In the genomic region with DNA sequence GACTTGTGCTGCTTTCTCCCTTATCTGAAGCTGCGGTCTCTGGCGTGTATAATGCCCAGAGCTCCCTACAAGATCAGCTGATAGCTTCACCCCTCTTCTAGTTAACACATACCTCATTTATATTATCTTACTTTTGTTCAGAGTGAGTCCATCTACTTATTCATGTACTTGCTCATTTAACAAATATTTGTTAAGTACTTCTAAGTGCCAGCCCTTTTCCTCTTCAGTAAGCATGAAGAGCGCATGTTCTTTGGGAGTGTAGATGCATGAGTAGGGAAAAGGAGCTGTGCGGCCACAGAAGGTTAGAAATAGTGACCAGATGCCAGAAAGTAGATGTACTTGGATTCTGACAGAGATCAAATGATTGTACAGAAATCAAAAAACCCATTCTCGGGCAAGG, we compare ENCODE assay signal across 23 mouse cellular contexts.
"Had no signal": no experiment of that assay in that cellular context is flagged by ENCODE, and none has a peak within 500 bp of the region (broad histone marks: within the 10 kb centered on the region; RNA-seq: fewer than 3 reads in every experiment).

No protein-coding gene starts in this region.

- H3K27me3 ChIP-seq: heart, embryonic 12.5 days; hindbrain, embryonic 13.5 days; hindbrain, embryonic 15.5 days; kidney, embryonic 15.5 days; limb, embryonic 13.5 days; limb, embryonic 15.5 days had no signal

- H3K4me1 ChIP-seq: heart, embryonic 12.5 days; hindbrain, embryonic 13.5 days; hindbrain, embryonic 15.5 days; limb, embryonic 13.5 days; limb, embryonic 15.5 days had no signal

- H3K36me3 ChIP-seq: heart, embryonic 12.5 days; hindbrain, embryonic 13.5 days; hindbrain, embryonic 15.5 days; kidney, embryonic 15.5 days; limb, embryonic 13.5 days had no signal

- H3K9me3 ChIP-seq: heart, embryonic 12.5 days; hindbrain, embryonic 13.5 days; hindbrain, embryonic 15.5 days; kidney, embryonic 15.5 days; limb, embryonic 13.5 days; limb, embryonic 15.5 days had no signal

- ATAC-seq: forebrain, postnatal 0 days; hindbrain, postnatal 0 days; intestine, embryonic 16.5 days had no signal

- H3K4me3 ChIP-seq: heart, embryonic 12.5 days; hindbrain, embryonic 13.5 days; hindbrain, embryonic 15.5 days; kidney, embryonic 15.5 days; limb, embryonic 13.5 days; limb, embryonic 15.5 days had no signal

- DNase-seq: forebrain, postnatal 0 days; gastrocnemius, postnatal 14 days; gastrocnemius, postnatal 36 days; heart, adult 18-20 months; heart, postnatal 14 days; heart, postnatal 36 days; kidney, adult 11 months; kidney, adult 2 months; kidney, adult 9 months; kidney, postnatal 14 days; kidney, postnatal 36 days; layer of hippocampus, adult 9-11 months; layer of hippocampus, postnatal 36 days; left cerebral cortex, postnatal 4 days had no signal

- H3K27ac ChIP-seq: hindbrain, embryonic 13.5 days; hindbrain, embryonic 15.5 days; hindbrain, postnatal 0 days; kidney, embryonic 15.5 days; kidney, postnatal 0 days; limb, embryonic 13.5 days; limb, embryonic 15.5 days had no signal

- H3K4me2 ChIP-seq: heart, embryonic 12.5 days; hindbrain, embryonic 13.5 days; hindbrain, embryonic 15.5 days; kidney, embryonic 15.5 days; limb, embryonic 13.5 days; limb, embryonic 15.5 days had no signal

- H3K9ac ChIP-seq: forebrain, postnatal 0 days; heart, embryonic 12.5 days; hindbrain, embryonic 13.5 days; hindbrain, embryonic 15.5 days; kidney, embryonic 15.5 days; limb, embryonic 13.5 days; limb, embryonic 15.5 days had no signal
